In the genomic region with DNA sequence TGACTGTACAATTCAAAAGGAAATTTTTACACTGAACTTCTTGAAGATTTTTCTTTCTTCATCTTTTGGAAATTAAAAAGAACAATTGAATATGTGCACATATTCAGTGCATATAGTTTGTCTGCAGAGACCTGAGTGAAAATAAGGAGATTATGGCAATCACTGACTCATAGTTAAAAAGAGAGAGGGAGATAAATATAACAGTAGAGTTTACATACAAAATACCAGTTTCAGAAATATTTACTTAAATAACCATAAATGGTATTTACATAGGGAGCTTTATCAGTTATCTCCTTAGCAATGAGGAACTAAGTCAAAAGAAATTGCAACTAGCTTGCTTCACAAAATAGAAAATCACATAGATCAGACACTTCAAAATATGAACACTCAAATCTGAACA, we compare ENCODE assay signal across 33 mouse cellular contexts.
"Had no signal": no experiment of that assay in that cellular context is flagged by ENCODE, and none has a peak within 500 bp of the region (broad histone marks: within the 10 kb centered on the region; RNA-seq: fewer than 3 reads in every experiment).

No protein-coding gene starts in this region.

- H3K4me1 ChIP-seq: heart, embryonic 10.5 days; heart, embryonic 12.5 days; heart, embryonic 15.5 days; hindbrain, embryonic 10.5 days; hindbrain, embryonic 12.5 days; hindbrain, embryonic 15.5 days; kidney, embryonic 15.5 days had no signal

- H3K4me3 ChIP-seq: heart, adult 2 months; heart, embryonic 10.5 days; heart, embryonic 12.5 days; heart, embryonic 13.5 days; heart, embryonic 15.5 days; hindbrain, embryonic 10.5 days; hindbrain, embryonic 12.5 days; hindbrain, embryonic 13.5 days; hindbrain, embryonic 15.5 days; kidney, embryonic 15.5 days; layer of hippocampus, adult 2 months had no signal

- H3K27ac ChIP-seq: heart, adult 2 months; heart, embryonic 10.5 days; heart, embryonic 13.5 days; heart, embryonic 15.5 days; hindbrain, embryonic 10.5 days; hindbrain, embryonic 12.5 days; hindbrain, embryonic 13.5 days; hindbrain, embryonic 14.5 days; hindbrain, embryonic 15.5 days; hindbrain, postnatal 0 days; kidney, embryonic 15.5 days; kidney, postnatal 0 days; layer of hippocampus, adult 2 months had no signal

- H3K9ac ChIP-seq: heart, embryonic 12.5 days; heart, embryonic 13.5 days; heart, embryonic 15.5 days; hindbrain, embryonic 12.5 days; hindbrain, embryonic 13.5 days; hindbrain, embryonic 14.5 days; hindbrain, embryonic 15.5 days; kidney, embryonic 15.5 days had no signal

- H3K27me3 ChIP-seq: heart, embryonic 12.5 days; heart, embryonic 13.5 days; heart, embryonic 15.5 days; hindbrain, embryonic 12.5 days; hindbrain, embryonic 13.5 days; hindbrain, embryonic 15.5 days; kidney, embryonic 15.5 days had no signal

- ATAC-seq: hindbrain, embryonic 16.5 days; hindbrain, postnatal 0 days; inflammation-experienced regulatory T-cells, adult 6 months had no signal

- H3K36me3 ChIP-seq: heart, embryonic 10.5 days; heart, embryonic 12.5 days; heart, embryonic 13.5 days; heart, embryonic 15.5 days; hindbrain, embryonic 10.5 days; hindbrain, embryonic 12.5 days; hindbrain, embryonic 13.5 days; hindbrain, embryonic 15.5 days; kidney, embryonic 15.5 days had no signal

- DNase-seq: heart, adult 2 months; heart, postnatal 10 days; heart, postnatal 14 days; heart, postnatal 36 days; heart, postnatal 4 days; kidney, adult 11 months; kidney, adult 18-20 months; kidney, adult 2 months; kidney, adult 8-10 months; kidney, adult 9 months; kidney, postnatal 10 days; kidney, postnatal 14 days; kidney, postnatal 25 days; kidney, postnatal 36 days; kidney, postnatal 4 days; layer of hippocampus, adult 9-11 months; layer of hippocampus, postnatal 36 days had no signal

- H3K9me3 ChIP-seq: heart, embryonic 10.5 days; heart, embryonic 12.5 days; heart, embryonic 13.5 days; heart, embryonic 15.5 days; hindbrain, embryonic 10.5 days; hindbrain, embryonic 12.5 days; hindbrain, embryonic 13.5 days; hindbrain, embryonic 15.5 days; kidney, embryonic 15.5 days had no signal

- H3K4me2 ChIP-seq: heart, embryonic 11.5 days; heart, embryonic 12.5 days; heart, embryonic 13.5 days; heart, embryonic 15.5 days; hindbrain, embryonic 12.5 days; hindbrain, embryonic 13.5 days; hindbrain, embryonic 14.5 days; hindbrain, embryonic 15.5 days; kidney, embryonic 15.5 days had no signal
